In genomic region chr12:29882871-29883617, GRCm38 (mm10) we compare ENCODE assay signal across 7 mouse cellular contexts. TPM values are rescaled to one million over a fixed set of nuclear protein-coding genes. Genes with fewer than 3 reads are reported as not detected.
A peak's percentile ranks its signal among the peaks of the same experiment; 100 is the strongest.
DNase-seq lines count a peak whose midpoint lies in the region; ATAC-seq lines count a peak whose summit lies in the region.

No protein-coding gene starts in this region.

- peak overlapping the region; percentile 11; the same call in 1 of the 2 replicates for H3K4me2 ChIP-seq in forebrain, embryonic 12.5 days

- H3K9me3 ChIP-seq in forebrain, embryonic 12.5 days: no peaks in the 10 kb centered on the region
- H3K9me3 ChIP-seq in hindbrain, embryonic 10.5 days: no peaks in the 10 kb centered on the region

- H3K36me3 ChIP-seq in forebrain, embryonic 12.5 days (replicated peaks): peaks cover 3% of the 10 kb centered on the region; the same call in 1 of the 2 replicates
- no peaks in the 10 kb centered on the region for H3K36me3 ChIP-seq in hindbrain, embryonic 10.5 days

- H3K27ac ChIP-seq in forebrain, embryonic 12.5 days: peak overlapping the region; percentile 83
- H3K27ac ChIP-seq in hindbrain, embryonic 10.5 days: peak overlapping the region; percentile 70

- no peak overlapping the region for H3K9ac ChIP-seq in forebrain, embryonic 12.5 days

- 9% methylated on average over 9 of the region's 9 CpGs for WGBS in forebrain, embryonic 12.5 days
- WGBS in hindbrain, embryonic 10.5 days: 14% methylated on average over 9 of the region's 9 CpGs

- H3K4me1 ChIP-seq in forebrain, embryonic 12.5 days: peaks cover 24% of the 10 kb centered on the region
- H3K4me1 ChIP-seq in hindbrain, embryonic 10.5 days (replicated peaks): peaks cover 24% of the 10 kb centered on the region

- H3K27me3 ChIP-seq in forebrain, embryonic 12.5 days: no peaks in the 10 kb centered on the region
- no peaks in the 10 kb centered on the region for H3K27me3 ChIP-seq in hindbrain, embryonic 10.5 days (ENCODE audit: insufficient read depth, poor library complexity, severe bottlenecking)

- peak; percentile 95 for ATAC-seq in forebrain, embryonic 12.5 days (ENCODE audit: low FRiP score)

- no peak overlapping the region for H3K4me3 ChIP-seq in forebrain, embryonic 12.5 days (replicated peaks)
- no peak overlapping the region for H3K4me3 ChIP-seq in hindbrain, embryonic 10.5 days

- peak; percentile 76 for DNase-seq in NIH3T3 (ENCODE audit: low read depth)
- DNase-seq in c-Kit-positive CD71-negative TER-119-negative erythroid progenitor cells, embryonic 14.5 days (ENCODE audit: low read depth): peak; percentile 14
- peak; percentile 80 for DNase-seq in hindbrain, embryonic 10.5 days (ENCODE audit: low spot score)
- peak; percentile 93 for DNase-seq in layer of hippocampus, adult 9-11 months
- peak; percentile 89 for DNase-seq in mesoderm, embryonic 11.5 days (ENCODE audit: low read depth, low spot score)
- peak; percentile 81 for DNase-seq in right cerebral cortex, postnatal 4 days

RNA-seq across cellular contexts. Expression of gene Pxdn, which starts 54.4 kb away (rescaled TPM):
- polyA plus RNA-seq in forebrain, embryonic 12.5 days (2016; fragmentation: Nextera tagmentation; extraction: Ambion mirVana): 67.6 and 72.1 TPM in 2 replicates
- 71.4 and 78.2 TPM in 2 replicates for polyA plus RNA-seq in hindbrain, embryonic 10.5 days (2016; fragmentation: Nextera tagmentation; extraction: Ambion mirVana)

Comparison
In these comparisons a context has a peak if more than half of its experiments do, and no peak if none do; other contexts are left out.
1. DNase-seq: peak in every context shown above with its lines; median percentile 93 in layer of hippocampus, adult 9-11 months; 89 in mesoderm, embryonic 11.5 days; 81 in right cerebral cortex, postnatal 4 days; 80 in hindbrain, embryonic 10.5 days; 76 in NIH3T3; 14 in c-Kit-positive CD71-negative TER-119-negative erythroid progenitor cells, embryonic 14.5 days.